Mouse (Mus musculus) spleen, adult 12 weeks (tissue): Measurements from ENCODE around the gene Lyrm4.
"Not testable (repeated sequence)": the region's sequence is repeated elsewhere in the genome, so short reads cannot be mapped to it uniquely, and the experiment has no call there.

Experiments
- DNase-seq: peaks from one replicate; pipeline ENCODE4 v3.0.0; 2022; ENCODE audit warnings: low spot score

The Lyrm4 gene

DNA sequence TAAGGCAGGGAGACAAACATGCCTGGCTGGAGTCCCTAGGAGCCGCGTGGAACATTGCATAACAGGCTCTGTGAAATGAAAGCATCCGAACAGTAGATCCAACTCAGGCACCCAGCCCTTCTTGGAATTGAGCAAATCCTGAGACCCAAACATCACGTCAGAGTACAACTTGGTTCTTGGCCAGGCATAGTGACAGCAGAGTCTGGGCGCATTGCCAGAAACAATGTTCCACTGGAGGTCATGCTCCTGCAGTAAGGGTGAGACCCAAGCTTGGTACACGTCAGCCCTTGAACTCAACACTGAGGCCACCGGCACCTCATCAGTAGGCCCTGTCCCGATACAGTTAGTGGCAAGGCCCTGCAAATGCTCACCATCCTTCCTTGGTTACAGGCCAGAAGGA lies 123.3 kb downstream of the Lyrm4 start:
- no peak for DNase-seq

DNA sequence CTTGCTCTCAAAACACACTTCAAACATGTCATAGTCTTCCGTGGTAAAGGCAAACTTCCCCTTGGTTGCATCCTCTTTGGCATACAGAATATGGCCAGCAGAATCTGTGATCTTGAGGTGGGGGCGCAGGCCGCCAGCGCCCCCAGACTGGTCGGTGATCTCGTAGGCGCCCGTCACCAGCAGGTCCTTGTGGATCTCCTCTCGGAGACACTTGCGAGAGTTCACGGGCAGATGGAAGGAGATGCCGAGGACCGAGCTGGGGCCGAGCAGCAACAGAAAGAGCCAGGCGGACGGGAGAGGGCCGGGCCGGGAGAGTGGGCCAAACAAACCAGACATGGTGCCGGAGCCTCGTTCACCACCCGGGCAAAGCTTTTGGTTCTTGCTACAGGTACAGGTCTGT lies 126.1 kb downstream of the Lyrm4 start:
- DNase-seq = not testable (repeated sequence)

DNA sequence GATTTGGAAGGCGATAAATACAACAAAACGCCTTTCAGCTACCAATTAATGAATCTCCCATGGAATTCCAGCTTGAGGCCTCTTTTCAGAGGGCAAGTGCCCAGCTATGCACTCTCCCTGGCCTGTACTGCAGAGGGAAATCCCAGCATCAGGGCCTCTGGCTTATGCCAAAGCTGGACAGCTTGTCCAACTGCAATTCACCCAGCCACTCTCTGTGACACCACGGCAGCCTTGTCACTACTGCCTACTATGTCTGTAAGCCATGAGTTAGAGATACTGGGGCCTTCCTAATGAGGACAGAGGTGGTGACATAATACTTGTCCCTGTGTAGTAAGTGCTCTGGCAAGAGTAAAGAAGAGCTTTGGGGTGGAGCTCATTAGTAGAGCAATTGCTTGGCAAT lies 128.0 kb downstream of the Lyrm4 start:
- DNase-seq = no peak

DNA sequence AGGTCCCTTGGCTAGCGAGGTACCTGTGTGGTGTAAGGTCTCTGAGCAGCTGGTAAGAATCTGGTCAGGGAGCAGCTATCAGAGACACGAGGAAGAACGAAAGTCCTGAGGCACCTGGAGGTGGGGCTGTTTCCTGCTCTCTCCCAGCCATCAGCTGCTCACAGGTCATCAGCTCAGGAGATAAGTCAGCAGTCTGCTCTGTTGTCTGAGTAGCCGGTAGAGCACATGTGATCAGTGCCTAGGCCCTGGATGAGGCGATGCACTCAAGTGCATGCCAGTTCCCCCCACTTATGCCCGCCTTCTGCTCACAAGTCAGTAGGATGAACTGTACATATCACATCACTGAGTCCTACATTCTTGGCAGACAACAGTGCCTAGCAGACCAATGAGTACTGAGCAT lies 134.3 kb downstream of the Lyrm4 start:
- DNase-seq = no peak

DNA sequence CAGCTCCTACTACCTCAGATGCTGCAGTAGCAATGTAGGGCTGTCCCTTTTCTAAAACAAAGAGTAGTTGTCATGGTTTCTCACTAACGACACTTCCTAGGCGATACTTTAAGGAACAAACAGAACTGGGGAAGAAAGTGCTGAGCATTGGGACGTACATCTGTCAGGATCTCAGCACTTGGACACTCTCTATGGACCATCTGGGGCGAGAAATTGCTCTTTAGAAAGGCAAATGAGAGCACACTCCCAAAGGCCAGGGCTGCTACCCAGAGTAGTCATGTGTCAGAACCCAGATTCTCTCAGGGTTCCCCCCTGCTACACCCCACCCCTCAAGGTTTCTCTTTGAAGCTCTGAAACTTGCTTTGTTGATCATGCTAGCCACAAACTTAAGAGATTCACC lies 136.9 kb downstream of the Lyrm4 start:
- DNase-seq = no peak

DNA sequence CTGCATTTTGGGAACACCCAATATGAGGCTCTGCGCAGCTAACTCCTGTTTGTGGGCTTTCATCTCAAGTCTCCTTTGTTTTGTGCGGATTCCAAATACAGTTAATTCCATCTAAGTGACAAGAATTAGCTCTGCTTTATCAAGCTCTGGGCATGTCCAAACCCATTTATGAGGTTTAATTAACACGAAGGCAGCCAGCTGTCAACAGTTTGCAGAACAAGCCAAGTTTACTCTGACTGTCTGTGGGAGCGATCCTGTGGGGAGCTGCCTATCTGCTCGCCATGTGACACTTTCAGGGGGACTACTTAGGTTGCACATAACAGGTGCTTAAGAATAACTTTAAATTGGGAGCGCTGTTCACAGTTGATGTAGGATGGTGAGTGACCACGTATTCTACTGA lies 140.4 kb downstream of the Lyrm4 start:
- DNase-seq = no peak

DNA sequence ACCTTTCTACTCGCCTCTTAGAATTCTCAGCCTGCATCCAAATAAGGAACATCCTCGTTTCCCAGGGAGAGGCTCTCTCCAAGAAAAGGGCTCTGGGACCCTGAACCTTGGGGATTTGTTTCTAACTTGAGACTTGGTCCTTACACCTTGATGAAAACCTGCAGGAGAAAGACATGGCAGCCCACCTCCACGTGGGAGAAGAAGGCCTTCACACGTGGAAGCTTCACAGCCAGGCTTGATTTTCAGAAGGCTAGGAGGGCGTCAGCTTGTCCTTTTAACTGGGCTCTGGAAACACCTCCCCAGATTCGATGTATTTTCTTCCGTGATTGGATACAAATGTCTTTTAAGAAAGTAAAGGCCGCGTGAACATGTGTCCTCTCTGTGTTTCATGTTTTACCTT lies 147.5 kb downstream of the Lyrm4 start:
- DNase-seq = no peak

DNA sequence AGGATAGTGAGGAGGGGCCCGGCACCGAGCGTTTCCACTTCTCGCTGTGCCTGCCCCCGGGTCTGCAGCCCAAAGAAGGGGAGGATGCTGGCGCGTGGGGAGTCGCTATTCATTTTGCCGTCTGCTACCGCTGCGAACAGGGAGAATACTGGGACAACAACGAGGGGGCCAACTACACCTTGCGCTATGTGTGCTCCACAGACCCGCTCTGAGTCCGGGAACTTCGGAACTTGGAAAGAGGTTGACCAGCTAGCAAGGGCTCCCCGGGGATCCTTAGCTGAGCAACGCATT lies 147.9 kb downstream of the Lyrm4 start:
- no peak for DNase-seq

DNA sequence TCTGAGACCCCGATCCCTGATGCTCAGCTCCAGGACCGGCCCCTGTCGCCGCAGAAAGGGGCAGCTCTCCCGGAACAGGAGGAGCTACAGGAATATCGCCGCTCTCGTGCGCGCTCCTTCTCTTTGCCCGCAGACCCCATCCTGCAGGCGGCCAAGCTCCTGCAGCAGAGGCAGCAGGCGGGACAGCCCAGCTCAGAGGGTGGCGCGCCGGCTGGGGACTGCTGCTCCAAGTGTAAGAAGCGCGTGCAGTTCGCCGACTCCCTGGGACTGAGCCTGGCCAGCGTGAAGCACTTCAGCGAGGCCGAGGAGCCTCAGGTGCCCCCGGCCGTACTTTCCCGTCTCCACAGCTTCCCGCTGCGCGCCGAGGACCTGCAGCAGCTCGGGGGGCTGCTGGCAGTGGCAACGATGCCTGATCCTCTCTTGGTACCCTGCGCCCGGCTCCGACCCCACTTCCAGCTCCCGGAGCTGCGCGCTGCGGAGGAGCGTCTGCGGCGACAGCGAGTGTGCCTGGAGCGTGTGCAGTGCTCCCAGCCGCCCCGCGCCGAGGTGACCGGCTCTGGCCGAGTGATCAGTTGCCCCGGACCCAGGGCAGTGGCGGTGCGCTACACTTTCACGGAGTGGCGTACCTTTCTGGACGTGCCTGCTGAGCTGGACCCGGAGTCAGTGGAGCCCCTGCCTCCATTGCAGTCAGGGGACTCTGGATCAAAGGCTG lies 148.5 kb downstream of the Lyrm4 start:
- no peak for DNase-seq

DNA sequence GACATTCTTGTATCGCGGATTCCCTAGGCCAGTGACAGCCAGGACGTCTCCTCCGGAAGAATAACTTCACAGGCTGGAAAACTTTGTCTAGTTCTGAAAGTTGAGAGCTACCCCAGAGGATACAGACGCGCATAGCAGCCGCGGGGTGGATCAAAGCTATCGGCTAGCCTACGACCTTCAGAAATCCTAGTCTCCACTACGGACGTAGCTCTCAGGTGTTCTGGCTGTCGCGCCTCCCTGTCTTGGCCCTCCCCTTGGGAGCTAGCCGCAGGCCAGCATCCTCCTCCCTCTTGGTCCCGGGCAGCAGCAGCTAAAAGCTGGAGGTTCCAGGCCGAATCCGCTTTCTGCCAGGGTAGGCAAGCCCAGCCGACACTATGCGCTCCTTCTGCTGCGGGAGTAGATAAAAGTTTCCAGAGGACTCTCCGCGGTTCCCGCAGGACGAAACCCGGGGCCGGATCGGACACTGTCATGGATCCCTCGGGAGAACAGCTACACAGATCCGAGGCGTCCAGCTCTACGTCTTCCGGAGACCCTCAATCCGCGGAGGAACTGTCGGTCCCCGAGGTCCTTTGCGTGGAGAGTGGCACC lies 149.1 kb downstream of the Lyrm4 start:
- DNase-seq = no peak

DNA sequence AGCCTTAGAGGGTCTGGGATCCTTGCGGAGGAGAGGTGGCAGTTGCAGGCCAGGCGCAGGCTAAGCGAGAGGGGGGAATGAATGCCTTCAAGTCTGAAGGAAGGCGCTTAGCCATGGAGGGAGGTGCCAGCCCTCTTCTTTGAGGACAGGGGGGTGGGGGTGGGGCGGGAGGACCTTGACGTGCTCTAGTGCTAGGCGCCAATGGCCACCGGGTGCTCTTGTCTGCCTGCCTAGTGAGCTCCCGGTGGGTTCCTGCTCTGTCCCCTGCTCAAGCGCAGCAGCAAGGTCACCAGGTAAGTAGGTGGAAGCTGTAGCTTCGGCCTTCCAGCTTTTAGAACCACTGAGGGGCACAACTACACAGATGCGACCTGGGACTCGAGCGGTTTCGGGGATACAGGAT lies 149.6 kb downstream of the Lyrm4 start:
- no peak for DNase-seq

DNA sequence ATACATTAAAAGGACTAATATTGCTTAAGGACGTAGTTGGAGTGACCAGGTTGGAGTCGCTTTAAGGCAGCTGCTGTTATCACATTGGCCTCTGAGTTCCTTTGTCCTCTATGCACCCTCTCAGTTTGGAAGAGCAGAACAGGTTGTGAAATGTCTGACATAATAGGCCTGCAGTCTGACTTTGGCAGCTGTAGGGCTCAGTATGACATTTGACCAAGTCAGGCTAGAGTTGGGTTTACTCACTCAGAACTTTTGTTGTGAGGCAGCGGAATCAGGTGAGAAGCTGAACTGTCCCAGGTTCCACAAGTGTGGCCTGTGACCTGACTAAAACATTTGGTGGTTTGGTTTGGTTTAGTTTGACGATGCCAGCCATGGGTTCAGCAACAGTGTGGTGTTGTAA lies 153.7 kb downstream of the Lyrm4 start:
- DNase-seq = no peak

DNA sequence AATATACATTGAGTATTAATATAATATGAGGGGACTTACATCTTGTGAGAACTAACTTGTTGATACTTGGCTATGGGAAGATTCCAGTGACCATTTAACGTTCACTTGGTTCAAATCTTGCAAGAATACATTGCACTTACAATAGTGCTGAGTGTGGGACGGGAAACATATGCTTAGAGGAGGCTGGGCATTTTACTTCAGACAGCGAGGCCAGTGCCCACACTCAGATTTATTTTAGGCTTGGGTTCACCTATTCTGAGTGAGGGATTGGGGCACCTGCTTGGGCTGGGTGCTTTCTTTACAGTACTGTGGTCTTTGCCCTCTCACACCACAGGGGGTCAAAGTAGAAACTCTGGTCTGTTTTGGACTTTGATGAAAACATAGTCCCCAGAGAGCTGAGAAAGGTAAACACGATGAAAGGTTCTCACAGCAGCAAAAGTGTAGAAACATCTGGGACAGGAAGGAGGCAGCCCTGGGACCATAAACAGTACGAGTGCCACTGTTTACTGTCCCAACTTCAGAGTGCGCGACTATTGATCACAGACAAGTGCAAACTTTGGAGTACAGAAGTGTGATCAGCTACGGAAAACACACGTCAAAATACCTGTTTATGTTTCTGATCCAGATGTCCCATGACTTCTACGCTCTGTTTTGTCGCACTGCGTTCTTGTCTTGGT lies 157.8 kb downstream of the Lyrm4 start:
- DNase-seq = no peak

DNA sequence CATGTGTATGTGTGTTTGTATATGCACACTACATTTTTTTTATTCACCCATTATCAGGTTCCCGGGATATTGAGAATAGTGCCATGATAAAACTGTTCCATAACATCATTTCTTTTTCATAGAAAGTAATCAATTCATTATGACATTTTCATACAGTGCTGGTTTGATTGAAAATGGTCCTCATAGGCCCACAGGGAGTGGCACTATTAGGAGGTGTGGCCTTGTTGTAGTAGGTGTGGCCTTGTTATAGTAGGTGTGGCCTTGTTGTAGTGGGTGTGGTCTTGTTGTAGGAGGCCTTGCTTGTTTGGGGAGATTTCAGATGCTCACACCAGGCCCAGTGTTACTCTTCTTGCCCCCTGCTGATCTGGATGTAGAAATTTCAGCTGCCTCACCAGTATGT lies 158.8 kb downstream of the Lyrm4 start, which contains the start of gene Ppp1r3g:
Gene Ppp1r3g, plus strand, starts transcription at position 301 of the 400 bp plus-strand sequence.
- no peak for DNase-seq

DNA sequence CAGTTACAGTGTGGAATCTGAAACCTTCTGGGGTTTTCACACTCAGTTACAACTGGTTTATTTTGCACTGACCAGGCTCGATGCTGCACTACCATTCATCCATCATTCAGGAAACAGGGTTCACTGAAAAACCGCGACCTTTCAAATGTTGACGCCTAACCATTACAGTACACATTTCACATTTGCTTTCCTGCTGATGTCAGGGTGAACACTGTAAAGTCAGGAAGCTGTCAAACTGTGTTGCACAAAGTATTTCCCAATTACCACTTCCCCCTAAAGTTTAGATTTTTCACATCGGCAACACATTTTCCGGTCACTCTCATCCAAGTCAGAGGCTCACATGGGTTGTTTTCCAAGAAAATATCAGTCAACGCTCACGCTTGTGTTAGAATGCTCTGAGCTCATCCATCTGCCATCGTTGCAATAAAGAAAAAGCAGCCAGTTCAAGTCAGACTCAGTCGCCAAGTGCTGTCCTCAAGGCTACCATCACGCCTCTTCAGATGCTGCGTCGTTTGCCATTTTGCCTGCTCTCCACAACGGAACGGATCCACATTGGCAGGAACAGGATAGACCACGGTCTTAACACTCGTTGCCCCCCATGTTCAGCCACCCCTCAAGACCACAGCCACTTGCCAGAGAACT lies 167.4 kb downstream of the Lyrm4 start:
- no peak for DNase-seq

DNA sequence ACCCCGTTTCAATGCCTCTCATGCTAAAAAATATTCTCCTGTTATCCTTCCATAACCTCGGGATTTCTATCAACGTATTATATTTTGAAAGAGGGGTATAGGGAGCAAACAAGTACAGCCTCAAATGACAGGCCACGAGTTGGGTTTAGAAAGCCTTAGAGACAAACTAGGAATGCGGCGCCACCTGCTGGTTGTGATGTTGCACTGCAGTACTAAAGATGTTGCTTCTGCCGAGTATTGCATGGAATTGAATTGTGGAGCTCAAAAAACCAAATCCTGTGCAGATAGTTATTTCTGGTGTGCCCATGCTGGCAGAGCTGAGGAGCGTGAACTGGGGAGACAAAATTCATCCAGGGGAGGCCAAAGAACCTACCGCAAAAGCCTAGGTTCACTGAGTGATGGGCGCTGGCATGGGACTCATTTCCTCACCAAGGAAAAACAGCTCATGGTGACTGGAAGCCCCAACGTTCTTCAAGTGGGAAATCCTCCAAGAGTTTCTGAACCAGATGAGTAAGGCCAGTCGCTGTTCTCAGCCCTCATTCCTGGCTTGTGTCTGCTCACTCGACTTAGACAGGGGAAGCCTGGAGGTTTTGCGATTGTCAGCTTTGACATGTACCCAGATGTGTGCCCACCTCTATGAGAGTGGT lies 169.8 kb downstream of the Lyrm4 start:
- DNase-seq = peak; percentile 28

DNA sequence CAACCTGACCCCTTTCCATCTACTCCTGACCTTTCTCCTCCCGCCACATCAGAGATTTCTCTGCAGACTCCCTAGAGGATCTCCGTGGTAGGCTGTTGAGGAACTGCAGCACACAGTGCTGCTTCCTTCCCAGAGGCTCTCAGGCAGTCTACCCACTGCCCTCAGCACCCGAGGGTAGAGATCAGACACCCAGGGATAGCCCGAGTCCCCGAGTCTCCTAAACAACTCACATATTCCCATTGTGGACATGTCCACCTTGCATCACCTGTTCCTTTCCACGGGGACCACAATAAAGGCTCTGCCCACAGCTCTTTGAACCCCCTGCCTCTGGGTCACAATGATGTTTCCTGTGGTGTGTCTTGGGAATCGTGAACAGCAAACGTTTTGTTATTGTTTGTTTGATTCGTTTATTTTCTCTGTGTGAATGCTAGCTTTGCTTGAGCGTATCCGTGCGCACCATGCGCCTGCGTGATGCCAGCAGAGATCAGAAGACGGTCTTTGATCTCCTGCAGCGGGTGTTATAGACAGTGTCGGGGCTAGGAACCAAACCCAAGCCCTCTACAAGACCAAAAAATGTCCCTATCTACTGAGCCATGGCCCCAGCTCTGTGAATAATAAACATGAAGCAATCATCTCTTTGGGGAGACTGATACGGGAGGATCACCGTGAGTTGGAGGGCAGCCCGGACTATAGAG lies 170.5 kb downstream of the Lyrm4 start:
- DNase-seq = no peak

DNA sequence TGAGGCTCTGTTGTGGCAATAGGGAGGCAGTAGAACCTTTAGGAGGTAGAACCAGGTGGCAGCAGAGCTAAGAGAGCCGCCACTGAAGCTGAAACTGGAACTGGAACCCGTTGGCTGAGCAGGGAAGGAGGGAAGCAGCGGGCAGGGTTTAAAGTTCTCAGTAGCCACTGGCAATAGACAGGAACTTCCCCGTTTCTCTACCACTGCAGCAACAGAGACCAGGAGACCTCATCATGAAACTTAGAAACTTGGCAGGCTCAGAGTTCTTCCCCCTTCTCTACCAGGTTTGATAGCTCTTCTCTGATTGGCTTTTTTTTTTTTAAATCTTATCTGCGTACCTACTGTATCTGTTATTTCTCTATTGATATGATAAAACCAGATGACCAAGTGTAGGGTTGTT lies 176.4 kb downstream of the Lyrm4 start:
- DNase-seq = no peak

DNA sequence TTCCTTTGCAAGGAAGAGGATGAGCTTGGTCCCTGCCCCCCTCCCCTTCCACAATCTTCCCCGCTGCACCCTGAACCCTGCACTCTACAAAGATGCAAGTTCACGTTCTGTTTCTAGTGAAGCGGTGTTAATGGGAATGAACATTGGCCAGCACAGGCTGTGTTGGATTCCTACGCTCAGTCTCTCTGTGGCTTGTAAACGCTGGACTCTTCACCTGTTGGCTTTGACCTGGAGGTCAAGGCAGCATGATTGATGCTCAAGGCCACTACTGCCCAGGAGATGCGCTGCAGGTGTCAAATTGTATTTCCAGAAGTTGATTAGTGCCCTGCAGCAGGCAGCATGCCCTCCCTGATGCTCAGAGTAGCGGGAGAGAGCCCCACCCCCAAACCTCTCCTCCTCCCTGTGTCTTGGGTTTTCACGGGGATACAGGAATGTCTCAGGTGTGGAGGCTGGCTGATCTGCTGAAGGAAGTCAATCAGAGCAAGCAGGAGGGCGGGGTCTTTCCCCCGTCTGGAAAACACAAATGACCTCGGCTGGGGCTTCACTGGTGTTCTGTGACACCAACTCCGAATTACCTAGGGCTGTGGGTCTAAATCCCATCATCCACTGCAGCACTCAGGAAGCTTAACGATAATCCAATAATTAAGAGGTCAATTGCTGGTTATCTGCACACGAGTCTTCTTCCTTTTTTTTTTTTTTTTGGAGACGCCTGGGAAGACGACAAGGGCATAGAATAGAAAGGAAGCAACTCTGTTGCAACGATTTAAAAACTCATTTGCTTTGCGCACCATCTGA lies 177.3 kb downstream of the Lyrm4 start:
- DNase-seq = no peak

DNA sequence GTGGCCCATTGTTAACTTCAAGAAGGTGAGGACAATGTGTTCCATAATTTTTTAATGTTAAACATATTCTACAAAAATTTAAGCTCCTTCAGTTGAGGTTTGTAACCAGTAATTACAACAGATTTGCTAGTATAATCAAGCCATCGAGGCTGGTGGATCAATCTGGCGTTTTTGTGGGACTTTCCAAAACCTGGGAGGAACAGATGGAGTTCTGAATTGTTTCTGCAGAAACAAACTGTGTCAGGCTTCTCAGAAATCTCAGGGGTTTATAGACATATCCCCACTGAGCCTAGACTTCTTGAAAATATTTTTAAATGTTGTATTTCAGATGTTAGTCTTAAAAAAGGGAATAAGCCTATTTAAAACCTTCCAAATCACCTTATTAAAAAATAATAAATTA lies 179.3 kb downstream of the Lyrm4 start:
- no peak for DNase-seq
